Mouse (Mus musculus) adrenal gland, postnatal 10 days (tissue): ENCODE measurements around the gene Cadm2. TPM values are rescaled to one million over a fixed set of nuclear protein-coding genes. Genes with fewer than 3 reads are reported as not detected.

Experiments used
- DNase-seq: peaks from one replicate; pipeline ENCODE4 v3.0.0; 2021; ENCODE audit warnings: mixed read lengths
- total RNA-seq, 2 experiments: library from RNA; stranded (reverse); gene quantifications; 2 replicates each; pipeline ENCODE4 v1.2.3; 2021

Gene Cadm2
- total RNA-seq, 2 experiments from 2014 or later = 0.69 to 1.9 TPM

DNA sequence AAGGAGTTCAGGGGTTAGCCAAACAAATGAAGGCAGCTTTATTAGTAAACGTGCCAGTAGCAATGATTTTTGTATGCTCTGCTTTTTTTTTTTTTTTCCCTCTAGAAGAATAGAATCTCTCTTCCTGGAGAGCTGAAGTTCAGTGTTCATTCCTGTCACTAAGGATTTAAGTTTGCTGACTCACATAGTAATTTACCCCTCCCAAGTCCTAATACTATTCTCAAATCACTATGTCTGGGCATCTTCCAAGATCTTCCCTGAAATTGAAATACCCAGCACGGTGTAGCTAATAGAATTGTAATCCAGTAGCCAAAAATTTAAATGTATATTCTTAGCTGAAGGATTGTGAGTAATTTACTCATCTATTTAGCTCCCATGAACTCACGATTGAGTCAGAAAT, 914.2 kb downstream of the Cadm2 start:
- no peak for DNase-seq

DNA sequence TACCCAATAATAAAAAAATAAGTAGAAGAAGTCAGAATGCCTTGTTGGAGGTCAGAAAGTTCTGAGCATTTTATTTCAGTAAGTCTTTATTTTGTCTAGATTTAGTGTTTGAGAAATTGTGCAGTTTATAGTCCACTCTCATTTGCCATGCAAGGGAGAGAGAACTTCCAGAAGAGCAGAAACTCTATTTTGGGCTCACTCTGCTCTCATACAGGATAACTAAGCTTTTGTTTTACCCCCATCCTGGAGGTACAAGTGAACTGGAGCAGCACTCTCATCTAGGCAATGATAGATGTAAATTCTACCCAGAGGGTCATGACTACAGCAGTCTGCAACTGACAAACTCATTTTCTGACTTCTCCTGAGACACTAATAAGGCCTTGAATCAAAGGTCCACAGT, 925.9 kb downstream of the Cadm2 start:
- no peak for DNase-seq

DNA sequence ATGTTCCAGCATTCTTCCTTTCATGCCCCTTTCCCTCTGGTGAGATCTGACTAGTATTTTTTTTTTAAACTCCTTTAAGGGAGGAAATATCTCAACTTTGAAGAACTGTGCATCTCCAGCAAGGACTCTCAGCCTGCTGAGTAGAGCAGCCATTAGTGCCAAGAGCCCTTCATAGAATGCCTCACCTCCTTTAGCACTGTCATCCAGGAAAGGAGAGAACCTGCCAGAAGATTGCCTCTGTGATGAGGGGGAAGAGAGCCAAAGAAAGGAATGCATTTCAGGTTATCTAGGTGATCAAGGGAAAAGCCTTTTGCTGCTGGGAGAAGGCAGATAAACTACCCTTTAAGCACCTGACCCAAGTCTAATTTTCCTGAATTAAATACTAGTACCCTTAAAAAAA, 943.5 kb downstream of the Cadm2 start:
- DNase-seq = no peak

DNA sequence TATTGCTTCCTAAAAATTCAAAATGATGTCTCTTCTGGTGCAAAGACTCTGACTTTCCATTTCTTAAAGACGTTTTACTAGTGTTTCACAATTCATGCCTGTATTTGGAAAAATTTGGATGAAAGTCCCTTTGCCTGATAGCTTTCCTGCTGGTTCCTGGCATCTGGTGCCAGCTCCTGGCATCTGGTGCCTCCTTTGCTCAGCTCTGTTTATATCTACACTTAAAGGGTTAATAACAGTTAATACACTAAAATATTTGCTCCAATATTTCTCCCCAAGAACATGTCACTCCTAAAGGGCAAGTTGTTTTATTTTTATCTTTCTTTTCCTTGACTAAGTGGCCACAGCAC, 969.7 kb downstream of the Cadm2 start:
- DNase-seq = no peak

DNA sequence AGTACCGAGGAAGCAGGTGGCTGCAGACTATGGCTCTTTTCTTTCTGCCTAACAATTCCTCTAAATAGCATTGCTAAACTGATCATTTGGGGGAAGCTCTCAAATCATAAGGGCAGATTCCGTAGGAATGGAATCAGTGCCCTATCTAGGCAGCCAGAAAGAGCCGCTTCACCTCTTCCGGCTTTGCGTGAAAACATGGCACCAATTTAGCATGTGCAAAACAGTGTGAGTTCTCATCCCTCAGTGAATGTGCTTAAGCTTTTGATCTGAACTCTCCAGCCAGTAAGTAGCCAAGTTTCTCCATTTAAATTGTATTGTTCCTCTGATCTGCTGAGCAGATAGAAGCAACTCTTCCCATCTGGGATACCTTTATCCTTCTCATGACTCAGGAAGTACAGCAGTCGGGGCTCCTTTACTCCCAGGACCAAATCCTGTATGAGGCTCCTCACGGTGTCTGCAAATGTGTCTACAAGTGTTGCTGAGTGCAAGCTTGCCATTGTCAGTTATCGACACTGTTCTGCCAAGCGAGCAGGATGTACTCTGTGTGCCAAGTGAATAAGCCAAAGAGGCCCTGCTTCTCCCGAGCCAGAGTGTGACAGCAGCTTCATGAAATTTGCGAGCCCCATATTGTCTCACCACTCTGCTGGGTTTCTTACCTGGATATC, 970.2 kb downstream of the Cadm2 start:
- DNase-seq = no peak

DNA sequence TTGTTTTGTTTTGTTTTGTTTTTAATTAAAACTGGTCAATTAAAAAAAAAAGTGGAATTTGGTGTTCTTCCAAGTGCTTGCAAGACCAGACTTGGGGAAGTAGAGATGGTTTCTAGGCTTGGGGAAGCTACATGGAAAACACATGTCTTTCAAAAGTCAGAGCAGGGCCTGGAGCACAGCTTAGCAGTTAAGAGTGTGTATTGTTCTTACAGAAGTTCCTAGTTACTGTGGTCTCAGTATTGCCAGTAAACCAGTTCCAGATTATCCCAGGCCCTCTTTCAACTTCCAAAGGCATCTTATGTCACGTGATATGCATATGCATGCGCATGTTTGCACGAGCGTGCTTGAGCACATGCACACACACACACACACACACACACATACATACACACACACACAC, 972.9 kb downstream of the Cadm2 start:
- DNase-seq = no peak

DNA sequence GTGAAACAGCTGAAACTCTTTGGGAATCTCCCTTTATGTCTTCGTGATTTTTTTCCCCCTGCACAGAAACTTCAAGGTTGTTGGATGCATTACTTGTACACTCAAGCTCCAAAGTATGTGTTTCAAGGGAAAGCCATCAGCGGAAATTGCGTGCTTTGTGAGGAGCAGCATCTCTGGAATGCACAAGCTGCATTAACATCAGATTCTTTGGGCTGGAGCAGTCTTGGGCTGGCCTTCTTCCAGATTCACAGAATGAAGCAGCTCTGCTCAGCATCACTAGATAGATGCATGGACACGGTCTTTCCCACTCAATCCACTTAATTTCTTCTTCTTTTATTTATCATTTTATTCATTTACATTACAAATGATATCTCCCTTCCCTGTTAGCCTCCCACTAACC, 977.1 kb downstream of the Cadm2 start:
- DNase-seq = no peak

DNA sequence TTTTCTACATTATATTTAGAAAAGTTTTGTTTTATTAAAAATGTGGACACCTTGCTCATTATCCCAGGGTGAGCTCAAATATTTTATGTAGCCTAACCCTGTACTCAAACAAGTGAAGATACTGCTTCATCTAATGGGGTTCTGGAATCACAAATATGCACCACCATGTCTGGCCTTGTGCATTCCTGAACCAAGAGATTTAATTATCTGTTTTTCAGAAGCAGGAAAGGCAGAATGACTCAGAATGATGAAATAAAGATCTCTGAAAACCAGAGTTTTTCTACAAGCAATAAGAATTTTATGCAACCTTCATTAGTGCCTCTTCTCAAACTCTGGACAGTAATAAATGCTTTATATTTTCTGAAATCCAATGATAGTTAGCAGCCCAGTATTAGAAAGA, 993.2 kb downstream of the Cadm2 start:
- DNase-seq = no peak

DNA sequence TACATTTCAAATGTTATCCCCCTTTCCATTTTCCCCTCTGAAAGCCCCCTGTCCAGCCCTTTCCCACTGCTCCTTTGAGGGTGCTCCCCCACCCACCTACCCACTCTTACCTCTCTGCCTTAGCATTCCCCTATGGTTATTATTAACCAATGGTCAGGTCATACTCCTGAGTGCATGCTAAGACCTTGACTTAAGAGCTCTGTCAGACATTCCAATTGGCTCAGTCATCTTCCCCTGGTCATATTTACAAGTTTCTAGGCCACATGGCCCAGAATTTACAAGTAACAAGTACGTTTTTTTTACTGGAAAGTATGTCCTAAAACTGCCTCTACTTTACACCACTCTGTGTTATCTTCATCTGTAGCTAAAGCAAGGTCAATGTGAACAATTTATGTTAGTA, 998.3 kb downstream of the Cadm2 start:
- no peak for DNase-seq

DNA sequence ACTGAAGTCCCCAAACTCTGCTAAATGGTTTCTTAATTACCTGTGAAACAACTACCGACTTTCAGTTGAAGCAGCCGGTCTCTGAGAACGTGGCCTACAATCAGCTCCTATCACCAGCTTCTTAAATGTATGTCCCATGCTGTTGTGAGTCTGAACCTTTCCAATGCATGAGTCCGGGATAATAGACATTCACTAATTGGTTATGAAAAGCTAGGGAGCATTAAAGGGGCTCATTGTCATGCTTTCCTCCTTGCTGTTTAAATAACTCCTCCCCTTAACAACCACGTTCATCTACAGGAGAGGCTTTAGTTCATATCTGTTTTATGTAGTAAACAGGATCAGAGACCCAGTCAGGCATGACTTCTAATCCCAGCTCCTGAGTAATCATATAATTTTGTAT, 1008.1 kb downstream of the Cadm2 start:
- no peak for DNase-seq
